Mouse (Mus musculus) yolk sac, embryonic 10.5 days (tissue): ENCODE data around the gene Pecam1.
"Not testable (repeated sequence)": the region's sequence is repeated elsewhere in the genome, so short reads cannot be mapped to it uniquely, and the experiment has no call there.

Source experiments
- DNase-seq: peaks from one replicate; pipeline ENCODE4 v3.0.0-alpha.2; 2017; ENCODE audit warnings: low spot score

The Pecam1 gene

GRCm38 (mm10) chr11:106750121-106750751, at the start of gene Pecam1:
Gene Pecam1 (minus strand): TSS chr11:106750628.
- no peak for DNase-seq

GRCm38 (mm10) chr11:106795679-106796078, 45.3 kb upstream of the Pecam1 start:
- DNase-seq: no peak

- no peak for DNase-seq
These were observed 43.4 kb upstream of the Pecam1 start for GRCm38 (mm10) chr11:106793846-106794245.

GRCm38 (mm10) chr11:106789649-106790048, 39.2 kb upstream of the Pecam1 start:
- DNase-seq: no peak

GRCm38 (mm10) chr11:106788775-106789459, 38.5 kb upstream of the Pecam1 start, which contains the start of the genes Ddx5 and Cep95:
Gene Ddx5 (minus strand): TSS chr11:106789185.
Gene Cep95 (plus strand): TSS chr11:106789252.
- DNase-seq: peak; percentile 100

- DNase-seq: peak; percentile 99
These were observed 37.8 kb upstream of the Pecam1 start for GRCm38 (mm10) chr11:106788026-106788774.

GRCm38 (mm10) chr11:106787131-106788025, 37.0 kb upstream of the Pecam1 start:
- peak; percentile 85 for DNase-seq

GRCm38 (mm10) chr11:106785043-106785442, 34.6 kb upstream of the Pecam1 start:
- DNase-seq: no peak

- no peak for DNase-seq
These were observed 34.0 kb upstream of the Pecam1 start for GRCm38 (mm10) chr11:106784476-106784875.

GRCm38 (mm10) chr11:106782841-106783764, 32.7 kb upstream of the Pecam1 start:
- no peak for DNase-seq

GRCm38 (mm10) chr11:106782271-106782670, 31.8 kb upstream of the Pecam1 start:
- DNase-seq: not testable (repeated sequence)

GRCm38 (mm10) chr11:106780590-106781220, 30.3 kb upstream of the Pecam1 start:
- DNase-seq: no peak

- no peak for DNase-seq
These were observed 29.6 kb upstream of the Pecam1 start for GRCm38 (mm10) chr11:106780089-106780425.

- DNase-seq: peak; percentile 92
These were observed 29.1 kb upstream of the Pecam1 start, which contains the start of gene Polg2 for GRCm38 (mm10) chr11:106779388-106780088. Gene Polg2 (minus strand): TSS chr11:106779537.

- no peak for DNase-seq
These were observed 28.4 kb upstream of the Pecam1 start for GRCm38 (mm10) chr11:106778589-106779387.

GRCm38 (mm10) chr11:106778132-106778531, 27.7 kb upstream of the Pecam1 start:
- no peak for DNase-seq

GRCm38 (mm10) chr11:106777395-106777794, 27.0 kb upstream of the Pecam1 start:
- peak; percentile 29 for DNase-seq

- DNase-seq: peak; percentile 20
These were observed 26.5 kb upstream of the Pecam1 start for GRCm38 (mm10) chr11:106776960-106777359.

- no peak for DNase-seq
These were observed 22.6 kb upstream of the Pecam1 start for GRCm38 (mm10) chr11:106773061-106773460.
